Mouse (Mus musculus) liver, embryonic 13.5 days (tissue): ENCODE data around the gene Kcnj5. TPM values are rescaled to one million over a fixed set of nuclear protein-coding genes. Genes with fewer than 3 reads are reported as not detected.

Experiments used
- ATAC-seq: fragments of 200-750 bp; cut with Nextera tagmentation; 2 replicates; pipeline ENCODE4 v1.8.0; 2017; ENCODE audit warnings: low read depth, mild to moderate bottlenecking, moderate number of reproducible peaks, moderate library complexity
- DNase-seq: peaks from one replicate; pipeline ENCODE4 v3.0.0; 2022
- H3K27ac ChIP-seq: fragments of 300-500 bp; sonication (generic); 2 replicates; pipeline ENCODE4 v1.5.1; 2015; ENCODE audit warnings: moderate library complexity, mild to moderate bottlenecking, inconsistent platforms
- H3K27me3 ChIP-seq: fragments of 300-500 bp; sonication (generic); 2 replicates; pipeline ENCODE4 v1.6.1; 2015; ENCODE audit warnings: mild to moderate bottlenecking, inconsistent platforms
- H3K36me3 ChIP-seq: fragments of 300-500 bp; sonication (generic); 2 replicates; pipeline ENCODE4 v1.6.1; 2015; ENCODE audit warnings: mild to moderate bottlenecking, inconsistent platforms
- H3K4me1 ChIP-seq: fragments of 300-500 bp; sonication (generic); replicated peaks from 2 replicates; pipeline ENCODE4 v1.6.1; 2015; ENCODE audit warnings: inconsistent platforms
- H3K4me2 ChIP-seq: fragments of 300-500 bp; sonication (generic); 2 replicates; pipeline ENCODE4 v1.6.1; 2015; ENCODE audit warnings: inconsistent platforms, mild to moderate bottlenecking, moderate library complexity
- H3K4me3 ChIP-seq: fragments of 300-500 bp; sonication (generic); replicated peaks from 2 replicates; pipeline ENCODE4 v1.5.1; 2015; ENCODE audit warnings: mild to moderate bottlenecking, inconsistent platforms
- H3K9ac ChIP-seq: fragments of 300-500 bp; sonication (generic); 2 replicates; pipeline ENCODE4 v1.6.1; 2015; ENCODE audit warnings: mild to moderate bottlenecking, inconsistent platforms
- H3K9me3 ChIP-seq: fragments of 300-500 bp; sonication (generic); replicated peaks from 2 replicates; pipeline ENCODE4 v1.6.1; 2016; ENCODE audit warnings: inconsistent platforms
- WGBS: fragments of 180-500 bp; shearing (Covaris S2); methylation state at CpG from one replicate; pipeline ENCODE4 v1.1.7; 2015; ENCODE audit not compliant: insufficient replicate concordance; 5-methylcytosine and 5-hydroxymethylcytosine counted together
- polyA plus RNA-seq: library from polyadenylated mRNA; unstranded; fragments of >200 nt; fragmentation: Nextera tagmentation; extraction: Ambion mirVana; gene quantifications from 2 replicates; pipeline ENCODE4 v1.2.1, GENCODE M21; 2015

Kcnj5 gene
- polyA plus RNA-seq, 1 experiment from 2014 or later, result 1.9 TPM

- ATAC-seq (no peak), DNase-seq (no peak)
- peaks cover 3% of the 10 kb centered on the region; the same call in 1 of the 2 replicates for H3K27me3 ChIP-seq
- no peak overlapping the region for H3K4me3 ChIP-seq
- H3K9ac ChIP-seq, result no peak overlapping the region
- no peaks in the 10 kb centered on the region for H3K36me3 ChIP-seq
- H3K27ac ChIP-seq, result no peak overlapping the region
- no peak overlapping the region for H3K4me2 ChIP-seq
- H3K9me3 ChIP-seq, result 0 out of 2 replicates have a peak, but pooled peaks cover 3% of the 10 kb centered on the region
- 28% methylated on average over 2 of the region's 2 CpGs for WGBS
- H3K4me1 ChIP-seq, result no peaks in the 10 kb centered on the region; the same call in 1 of the 2 replicates
Observed at GRCm38 (mm10) chr9:32368812-32369211, 24.7 kb upstream of the Kcnj5 start.

- no peak for ATAC-seq
- Histone ChIP-seq H3K27me3 (no peaks in the 10 kb centered on the region), H3K4me3 (no peak overlapping the region), H3K4me1 (no peaks in the 10 kb centered on the region), H3K4me2 (no peak overlapping the region), H3K36me3 (no peaks in the 10 kb centered on the region), H3K9ac (no peak overlapping the region), H3K27ac (no peak overlapping the region), H3K9me3 (no peaks in the 10 kb centered on the region)
- DNase-seq, result no peak
- WGBS, result 58% methylated on average over 1 of the region's 1 CpGs
Observed at GRCm38 (mm10) chr9:32360770-32361169, 16.6 kb upstream of the Kcnj5 start.

- Histone ChIP-seq H3K9ac (no peak overlapping the region), H3K27me3 (peaks cover 12% of the 10 kb centered on the region), H3K36me3 (no peaks in the 10 kb centered on the region), H3K4me3 (no peak overlapping the region), H3K4me2 (0 out of 2 replicates have a peak overlapping the region, but pooled peaks have one; percentile 19), H3K4me1 (no peaks in the 10 kb centered on the region; the same call in 1 of the 2 replicates), H3K9me3 (no peaks in the 10 kb centered on the region), H3K27ac (no peak overlapping the region)
- peak; percentile 27 for DNase-seq
- whole genome bisulfite sequencing, result 4% methylated on average over 6 of the region's 6 CpGs
- no peak for ATAC-seq
Observed at GRCm38 (mm10) chr9:32350332-32350731, 6.2 kb upstream of the Kcnj5 start.

GRCm38 (mm10) chr9:32349344-32349743 lies 5.2 kb upstream of the Kcnj5 start:
- no peak for DNase-seq
- Histone ChIP-seq H3K4me2 (no peak overlapping the region), H3K27me3 (peaks cover 22% of the 10 kb centered on the region), H3K27ac (no peak overlapping the region), H3K9me3 (no peaks in the 10 kb centered on the region), H3K36me3 (no peaks in the 10 kb centered on the region), H3K4me1 (peaks cover 6% of the 10 kb centered on the region), H3K4me3 (no peak overlapping the region), H3K9ac (no peak overlapping the region)
- WGBS, result 61% methylated on average over 10 of the region's 10 CpGs
- ATAC-seq, result no peak

- peaks cover 35% of the 10 kb centered on the region for H3K27me3 ChIP-seq
- no peak for ATAC-seq
- H3K36me3 ChIP-seq, result no peaks in the 10 kb centered on the region
- no peak overlapping the region for H3K27ac ChIP-seq
- 68% methylated on average over 8 of the region's 8 CpGs for whole genome bisulfite sequencing
- H3K9ac ChIP-seq, result no peak overlapping the region
- no peak overlapping the region for H3K4me3 ChIP-seq
- no peaks in the 10 kb centered on the region for H3K9me3 ChIP-seq
- H3K4me1 ChIP-seq, result peaks cover 17% of the 10 kb centered on the region
- DNase-seq, result no peak
- no peak overlapping the region for H3K4me2 ChIP-seq
Observed at GRCm38 (mm10) chr9:32348096-32348495, 3.9 kb upstream of the Kcnj5 start.

- H3K36me3 ChIP-seq, result no peaks in the 10 kb centered on the region
- H3K9me3 ChIP-seq, result no peaks in the 10 kb centered on the region
- H3K27me3 ChIP-seq, result peaks cover 50% of the 10 kb centered on the region
- 8% methylated on average over 21 of the region's 21 CpGs for WGBS
- DNase-seq (no peak), ATAC-seq (0 out of 2 replicates have a peak, but pooled peaks have one; percentile 21)
- H3K27ac ChIP-seq, result no peak overlapping the region
- H3K4me2 ChIP-seq, result peak overlapping the region; percentile 66
- no peak overlapping the region for H3K9ac ChIP-seq
- H3K4me1 ChIP-seq, result peaks cover 38% of the 10 kb centered on the region
- peak overlapping the region; percentile 46 for H3K4me3 ChIP-seq
Observed at GRCm38 (mm10) chr9:32344489-32344888, 339 bp upstream of the Kcnj5 start.

GRCm38 (mm10) chr9:32342929-32343328 lies 1.2 kb downstream of the Kcnj5 start:
- H3K9ac ChIP-seq, result no peak overlapping the region
- peak overlapping the region; percentile 46; the same call in 1 of the 2 replicates for H3K4me3 ChIP-seq
- DNase-seq (no peak), ATAC-seq (no peak)
- WGBS, result 23% methylated on average over 8 of the region's 8 CpGs
- H3K36me3 ChIP-seq, result no peaks in the 10 kb centered on the region
- peaks cover 38% of the 10 kb centered on the region for H3K4me1 ChIP-seq
- H3K27me3 ChIP-seq, result peaks cover 50% of the 10 kb centered on the region
- peak overlapping the region; percentile 66; the same call in 1 of the 2 replicates for H3K4me2 ChIP-seq
- no peaks in the 10 kb centered on the region for H3K9me3 ChIP-seq
- no peak overlapping the region for H3K27ac ChIP-seq

- Histone ChIP-seq H3K4me2 (peak overlapping the region; percentile 11), H3K9me3 (no peaks in the 10 kb centered on the region), H3K27me3 (peaks cover 43% of the 10 kb centered on the region), H3K4me3 (no peak overlapping the region), H3K4me1 (peaks cover 46% of the 10 kb centered on the region), H3K27ac (no peak overlapping the region; the same call in 1 of the 2 replicates), H3K36me3 (no peaks in the 10 kb centered on the region), H3K9ac (no peak overlapping the region)
- ATAC-seq, result peak; percentile 66
- 9% methylated on average over 5 of the region's 5 CpGs for WGBS
- DNase-seq, result peak; percentile 4
Observed at GRCm38 (mm10) chr9:32340831-32341230, 3.3 kb downstream of the Kcnj5 start.

- DNase-seq (peak; percentile 9), ATAC-seq (peak; percentile 76)
- Histone ChIP-seq H3K4me3 (no peak overlapping the region), H3K4me1 (peaks cover 24% of the 10 kb centered on the region), H3K9ac (no peak overlapping the region), H3K27ac (no peak overlapping the region), H3K36me3 (no peaks in the 10 kb centered on the region), H3K9me3 (no peaks in the 10 kb centered on the region), H3K4me2 (no peak overlapping the region), H3K27me3 (no peaks in the 10 kb centered on the region)
- 61% methylated on average over 13 of the region's 13 CpGs for WGBS
Observed at GRCm38 (mm10) chr9:32335389-32336150, 8.6 kb downstream of the Kcnj5 start.

GRCm38 (mm10) chr9:32331162-32331561 lies 13.0 kb downstream of the Kcnj5 start:
- no peak for DNase-seq
- H3K9me3 ChIP-seq, result no peaks in the 10 kb centered on the region

GRCm38 (mm10) chr9:32328777-32329176 lies 15.4 kb downstream of the Kcnj5 start:
- 25% methylated on average over 4 of the region's 4 CpGs for WGBS

More at GRCm38 (mm10) chr9:32331162-32331561, 13.0 kb downstream of the Kcnj5 start:
- H3K4me1 ChIP-seq, result peaks cover 29% of the 10 kb centered on the region
- no peak overlapping the region for H3K4me2 ChIP-seq
- no peak for ATAC-seq
- H3K4me3 ChIP-seq, result no peak overlapping the region
- H3K27me3 ChIP-seq, result no peaks in the 10 kb centered on the region
- no peak overlapping the region for H3K27ac ChIP-seq
- H3K9ac ChIP-seq, result no peak overlapping the region
- H3K36me3 ChIP-seq, result no peaks in the 10 kb centered on the region
- WGBS, result 59% methylated on average over 5 of the region's 5 CpGs

GRCm38 (mm10) chr9:32323610-32324009 lies 20.5 kb downstream of the Kcnj5 start:
- H3K9ac ChIP-seq, result no peak overlapping the region
- H3K27me3 ChIP-seq, result no peaks in the 10 kb centered on the region
- H3K4me3 ChIP-seq, result no peak overlapping the region
- H3K9me3 ChIP-seq, result no peaks in the 10 kb centered on the region
- peaks cover 6% of the 10 kb centered on the region for H3K4me1 ChIP-seq
- 58% methylated on average over 7 of the region's 7 CpGs for WGBS
- ATAC-seq (no peak), DNase-seq (no peak)
- no peaks in the 10 kb centered on the region for H3K36me3 ChIP-seq
- H3K4me2 ChIP-seq, result no peak overlapping the region
- no peak overlapping the region for H3K27ac ChIP-seq

More at GRCm38 (mm10) chr9:32328777-32329176, 15.4 kb downstream of the Kcnj5 start:
- no peaks in the 10 kb centered on the region for H3K9me3 ChIP-seq
- no peak overlapping the region for H3K4me2 ChIP-seq
- DNase-seq (no peak), ATAC-seq (peak; percentile 69)
- no peaks in the 10 kb centered on the region for H3K27me3 ChIP-seq
- no peaks in the 10 kb centered on the region for H3K36me3 ChIP-seq
- H3K4me3 ChIP-seq, result no peak overlapping the region
- H3K4me1 ChIP-seq, result peaks cover 16% of the 10 kb centered on the region
- H3K27ac ChIP-seq, result no peak overlapping the region
- H3K9ac ChIP-seq, result no peak overlapping the region
